Mouse (Mus musculus): ENCODE measurements around the gene Nup210l. TPM values are rescaled to one million over a fixed set of nuclear protein-coding genes. Genes with fewer than 3 reads are reported as not detected.
"Not testable (repeated sequence)": the region's sequence is repeated elsewhere in the genome, so short reads cannot be mapped to it uniquely, and the experiment has no call there.

Gene Nup210l
- total RNA-seq, 2 experiments from 2014 or later = 0.38 to 0.45 TPM

- peak in 1 of 2 experiments; percentile 9 for DNase-seq
These were observed 6.0 kb upstream of the Nup210l start for GRCm38 (mm10) chr3:90097928-90098327.

DNA sequence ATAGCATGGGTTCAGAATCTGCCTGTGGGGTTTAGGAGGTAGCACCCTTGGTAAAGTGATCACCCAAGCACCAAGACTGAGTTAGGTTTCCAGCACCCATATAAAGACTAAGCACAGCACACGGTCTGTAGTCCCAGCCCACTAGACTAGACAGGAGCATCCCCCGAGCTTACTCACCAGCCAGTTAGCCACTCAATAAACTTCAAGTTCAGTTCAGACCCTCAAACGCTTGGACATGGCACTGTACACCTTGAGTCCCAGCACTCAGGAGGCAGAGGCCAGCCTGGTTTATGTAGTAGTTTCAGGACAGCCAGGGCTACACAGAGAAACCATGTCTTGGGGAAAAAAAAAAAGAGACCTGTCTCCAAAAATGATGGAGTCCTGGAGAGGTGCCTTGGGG lies 2.9 kb upstream of the Nup210l start:
- DNase-seq = no peak

DNA sequence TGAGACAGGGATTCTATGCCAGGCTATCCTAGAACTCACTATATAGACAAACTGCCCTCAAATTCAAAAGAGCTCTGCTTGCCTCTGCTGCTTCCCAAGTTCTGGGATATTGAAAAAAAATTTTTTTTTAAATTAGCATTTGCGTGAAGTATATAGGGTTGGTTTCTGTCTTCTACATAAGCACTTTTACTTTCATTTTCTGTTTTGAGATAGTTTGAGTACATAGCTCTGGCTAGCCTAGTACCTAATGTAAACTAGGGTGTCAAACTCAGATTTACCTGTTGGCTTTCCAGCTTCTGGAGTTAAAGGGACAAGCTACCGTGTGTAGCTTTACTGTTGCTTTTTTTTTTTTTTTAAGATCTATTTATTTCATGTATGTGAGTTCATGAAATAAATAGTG lies 2.3 kb upstream of the Nup210l start:
- DNase-seq = no peak

DNA sequence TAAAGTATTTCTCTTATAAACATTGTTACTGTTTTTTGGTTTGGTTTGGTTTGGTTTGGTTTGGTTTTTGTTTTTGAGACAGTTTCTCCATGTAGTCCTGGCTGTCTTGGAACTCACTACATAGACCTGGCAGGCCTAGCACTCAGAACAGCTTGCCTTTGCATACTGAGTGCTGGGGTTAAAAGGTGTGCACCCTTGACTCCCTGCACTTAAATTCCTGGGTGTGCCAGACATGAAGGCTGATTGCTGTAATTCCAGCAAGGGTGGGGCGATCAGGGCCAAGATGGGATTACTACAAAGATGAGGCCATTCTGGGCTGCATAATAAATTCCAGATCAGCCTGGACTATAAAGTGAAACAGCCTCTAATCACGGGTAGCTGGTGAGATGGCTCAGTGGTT lies 1.7 kb upstream of the Nup210l start:
- no peak for DNase-seq

- no peak for DNase-seq
These were observed 756 bp upstream of the Nup210l start for GRCm38 (mm10) chr3:90103176-90103575.

GRCm38 (mm10) chr3:90111706-90112105 lies 7.8 kb downstream of the Nup210l start:
- DNase-seq = no peak

DNA sequence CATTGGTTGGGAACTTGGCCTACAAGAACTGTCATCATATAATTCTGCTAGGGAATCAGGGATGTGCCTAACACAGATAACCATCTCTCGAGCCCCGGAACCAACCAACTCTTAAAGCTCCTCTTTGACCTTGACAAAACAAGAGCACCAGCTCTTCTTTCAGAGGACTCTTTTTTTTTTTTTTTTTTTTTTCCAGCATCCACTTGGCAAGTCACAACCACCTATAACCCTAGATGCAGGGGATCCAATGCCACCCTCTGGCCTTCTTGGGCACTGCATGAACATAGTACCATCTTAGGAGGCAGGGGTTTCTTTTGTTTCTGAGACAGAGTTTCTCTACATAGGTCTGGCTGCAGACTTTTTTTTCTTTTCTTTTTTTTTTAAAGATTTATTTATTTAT lies 10.4 kb downstream of the Nup210l start:
- no peak for DNase-seq

DNA sequence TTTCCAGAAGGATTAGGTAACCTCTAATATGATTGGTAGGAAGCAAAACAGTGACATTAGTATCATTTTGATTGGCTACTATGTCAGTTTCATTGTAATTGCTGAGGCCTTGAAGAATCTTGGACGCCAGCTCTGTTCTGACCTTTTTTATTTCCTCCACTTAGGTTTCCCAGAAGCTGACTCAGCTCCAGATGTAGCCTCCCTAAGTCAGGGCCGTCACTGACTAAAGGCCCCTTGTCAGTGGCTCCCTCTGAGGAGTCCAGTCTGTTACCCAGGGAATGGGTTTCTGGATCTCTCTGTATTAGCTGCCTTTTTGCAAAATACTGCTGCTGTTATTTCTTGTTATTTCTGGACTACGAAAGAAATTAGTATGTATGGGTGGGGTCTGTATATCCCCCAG lies 11.6 kb downstream of the Nup210l start:
- no peak for DNase-seq

DNA sequence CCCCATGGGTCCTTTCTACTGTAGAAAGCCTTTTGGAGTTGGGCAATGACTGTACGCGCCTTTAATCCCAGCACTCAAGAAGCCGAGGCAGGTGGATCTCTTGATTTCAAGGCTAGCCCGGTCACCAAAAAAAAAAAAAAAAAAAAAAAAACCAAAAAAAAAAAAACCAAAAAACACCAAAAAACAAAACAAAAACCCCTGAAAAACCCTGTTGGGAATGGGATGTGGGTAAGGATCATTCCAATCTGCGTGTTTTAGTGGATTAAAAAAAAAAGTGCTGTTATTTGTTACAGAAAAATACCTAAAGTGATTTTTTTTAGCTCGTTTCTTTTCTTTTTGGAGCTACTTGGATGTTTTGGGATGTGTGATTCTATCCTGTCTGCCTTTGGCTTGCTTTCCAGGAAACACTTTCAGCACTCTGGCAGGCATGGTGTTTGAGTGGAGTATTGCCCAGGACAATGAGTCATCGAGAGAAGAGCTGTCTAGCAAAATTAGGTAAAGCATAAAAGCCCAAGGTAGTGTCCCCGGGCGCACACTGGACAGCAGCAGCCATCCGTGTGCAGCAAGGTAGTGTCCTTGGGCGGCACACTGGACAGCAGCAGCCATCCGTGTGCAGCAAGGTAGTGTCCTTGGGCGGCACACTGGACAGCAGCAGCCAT lies 14.3 kb downstream of the Nup210l start:
- DNase-seq = peak in 1 of 2 experiments; percentile 11

DNA sequence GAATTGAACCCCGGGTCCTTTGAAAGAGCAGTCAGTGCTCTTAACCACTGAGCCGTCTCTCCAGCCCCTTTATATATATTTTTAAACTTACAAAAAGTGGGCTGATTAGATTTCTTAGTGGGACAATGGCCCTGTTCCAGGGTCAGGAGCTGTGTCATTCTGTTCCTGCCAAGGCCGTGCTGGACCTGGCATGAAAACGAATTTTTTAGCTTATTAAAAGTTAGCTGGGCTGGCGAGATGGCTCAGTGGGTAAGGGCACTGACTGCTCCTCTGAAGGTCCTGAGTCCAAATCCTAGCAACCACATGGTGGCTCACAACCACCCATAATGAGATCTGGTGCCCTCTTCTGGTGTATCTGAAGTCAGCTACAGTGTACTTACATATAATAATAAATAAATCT lies 18.1 kb downstream of the Nup210l start:
- DNase-seq = not testable (repeated sequence)

DNA sequence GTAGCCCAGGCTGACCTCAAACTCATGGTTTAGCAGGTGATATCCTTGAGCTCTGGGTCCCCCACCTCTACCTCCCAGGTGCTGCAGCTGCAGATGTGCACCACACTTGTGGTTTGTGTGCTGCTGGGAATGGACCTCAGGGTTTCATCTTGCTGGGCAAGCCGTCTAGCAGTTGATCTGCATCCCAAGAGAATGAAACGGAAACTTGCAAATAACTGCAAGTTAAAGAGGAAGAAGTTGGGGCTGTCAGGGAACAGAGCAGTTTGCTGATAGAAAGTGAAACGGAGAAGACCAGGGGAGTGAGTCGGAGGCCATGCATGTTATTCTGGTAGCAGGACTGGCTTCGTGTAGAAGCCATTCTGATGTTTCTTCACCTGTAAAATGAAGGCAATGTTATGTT lies 21.8 kb downstream of the Nup210l start:
- no peak for DNase-seq

- DNase-seq = no peak
These were observed 23.9 kb downstream of the Nup210l start for GRCm38 (mm10) chr3:90127881-90128280.

DNA sequence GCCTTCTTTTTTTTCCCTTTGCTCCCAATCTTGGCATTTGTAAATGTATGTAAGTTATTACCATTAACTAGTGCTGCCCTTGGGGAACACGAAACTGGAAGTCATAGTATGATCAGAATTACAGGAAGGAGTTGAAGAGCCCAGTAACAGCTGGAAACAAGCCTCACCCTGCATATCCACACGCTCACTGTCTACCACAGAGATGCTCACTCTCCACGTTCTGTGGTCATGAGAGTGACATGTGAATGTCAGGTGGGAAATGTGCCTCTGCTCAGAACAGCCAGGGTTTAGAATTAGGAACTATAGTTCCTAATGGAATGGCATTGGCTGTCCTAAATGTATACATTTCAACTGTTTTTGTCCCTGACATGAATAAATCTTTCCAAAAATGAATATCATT lies 28.8 kb downstream of the Nup210l start:
- DNase-seq = no peak

- no peak for DNase-seq
These were observed 29.4 kb downstream of the Nup210l start for GRCm38 (mm10) chr3:90133331-90133730.

GRCm38 (mm10) chr3:90134483-90134882 lies 30.6 kb downstream of the Nup210l start:
- no peak for DNase-seq

DNA sequence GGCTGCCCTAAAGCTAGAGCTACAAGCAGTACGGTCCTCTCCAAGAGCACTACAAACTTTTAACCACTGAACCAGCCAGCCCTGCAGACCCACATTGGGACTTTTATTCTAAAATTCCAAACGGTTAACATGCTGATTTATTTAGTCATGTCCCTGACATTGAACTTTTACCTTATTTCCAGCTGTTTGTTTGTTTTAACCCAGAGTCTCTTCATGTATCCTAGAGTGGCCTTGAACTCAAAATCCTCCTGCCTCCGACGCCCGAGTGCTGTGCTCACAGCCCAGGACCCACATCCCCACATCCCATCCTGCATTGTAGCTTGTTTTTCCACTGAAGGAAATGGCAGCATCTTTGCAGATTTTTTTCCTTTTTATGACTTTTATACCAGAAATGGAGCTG lies 31.1 kb downstream of the Nup210l start:
- no peak for DNase-seq

GRCm38 (mm10) chr3:90136660-90137059 lies 32.7 kb downstream of the Nup210l start:
- no peak for DNase-seq

GRCm38 (mm10) chr3:90137606-90138005 lies 33.7 kb downstream of the Nup210l start:
- no peak for DNase-seq

DNA sequence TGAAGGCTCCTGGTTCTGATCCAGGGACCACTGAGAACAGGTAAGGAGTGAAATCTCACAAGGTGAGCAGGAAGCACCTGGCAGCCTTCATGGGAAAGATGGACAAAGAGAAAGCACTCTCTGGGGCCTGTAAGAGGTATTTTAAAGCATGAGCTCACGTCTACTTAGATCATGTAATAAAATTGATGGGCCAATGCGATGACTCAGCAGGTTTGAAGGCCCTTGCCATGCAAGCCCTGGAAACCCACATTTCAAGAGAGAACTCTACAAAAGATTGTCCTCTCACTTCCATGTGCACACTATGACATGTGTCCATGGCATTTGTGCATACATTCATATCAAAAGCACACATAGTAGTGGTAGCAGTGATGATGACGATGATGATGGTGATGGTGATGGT lies 36.0 kb downstream of the Nup210l start:
- DNase-seq = no peak

DNA sequence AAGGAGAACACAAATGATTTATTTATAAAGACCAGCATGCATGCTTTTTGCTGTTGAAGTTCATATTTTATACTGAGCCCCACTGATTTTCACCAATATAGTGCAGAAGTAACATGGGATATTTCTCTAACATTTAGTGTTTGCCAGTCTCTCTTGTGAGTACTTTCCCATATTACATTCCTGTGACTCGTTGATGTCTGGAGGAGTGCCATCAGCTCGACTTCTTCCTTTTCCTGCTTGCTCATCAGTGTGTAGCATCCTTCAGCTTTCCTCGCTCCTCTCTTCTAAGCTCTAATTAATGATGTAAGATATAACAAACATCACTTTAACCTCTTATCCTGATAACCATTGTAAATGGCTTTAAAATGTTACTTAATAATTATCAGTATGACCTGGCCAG lies 41.5 kb downstream of the Nup210l start:
- DNase-seq = no peak

- DNase-seq = no peak
These were observed 42.7 kb downstream of the Nup210l start for GRCm38 (mm10) chr3:90146651-90147050.

DNA sequence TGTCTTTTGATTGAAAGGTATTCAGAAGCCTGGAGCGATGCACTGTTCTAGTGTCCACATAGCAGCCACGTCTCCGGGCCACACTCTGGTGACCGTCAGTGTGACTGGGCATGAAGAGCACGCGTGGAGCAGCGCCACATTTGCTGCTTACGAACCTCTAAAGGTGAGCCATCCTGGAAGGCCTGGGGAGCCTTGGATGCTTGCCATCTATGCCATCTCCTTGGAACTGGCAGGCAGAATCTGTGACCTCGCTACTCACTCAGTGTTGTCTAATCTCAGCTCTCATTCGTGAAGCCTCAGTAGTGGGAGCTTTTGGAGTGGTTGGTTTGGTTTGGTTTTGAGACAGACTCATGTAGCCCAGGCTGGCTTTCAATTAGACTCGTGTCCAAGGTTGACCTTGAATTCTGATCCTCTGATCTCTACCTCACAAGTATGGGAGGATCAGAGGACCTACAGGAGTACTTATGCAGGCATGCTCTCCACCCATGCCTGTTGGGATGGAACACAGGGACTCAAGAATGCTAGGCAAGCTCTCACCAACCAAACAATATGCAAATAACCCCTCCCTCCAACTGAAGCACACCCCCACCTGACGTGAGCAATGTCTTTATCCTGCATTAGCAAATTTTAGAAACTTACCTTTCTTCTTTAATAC lies 47.3 kb downstream of the Nup210l start:
- DNase-seq = no peak

- no peak for DNase-seq
These were observed 52.1 kb downstream of the Nup210l start for GRCm38 (mm10) chr3:90155996-90156395.

DNA sequence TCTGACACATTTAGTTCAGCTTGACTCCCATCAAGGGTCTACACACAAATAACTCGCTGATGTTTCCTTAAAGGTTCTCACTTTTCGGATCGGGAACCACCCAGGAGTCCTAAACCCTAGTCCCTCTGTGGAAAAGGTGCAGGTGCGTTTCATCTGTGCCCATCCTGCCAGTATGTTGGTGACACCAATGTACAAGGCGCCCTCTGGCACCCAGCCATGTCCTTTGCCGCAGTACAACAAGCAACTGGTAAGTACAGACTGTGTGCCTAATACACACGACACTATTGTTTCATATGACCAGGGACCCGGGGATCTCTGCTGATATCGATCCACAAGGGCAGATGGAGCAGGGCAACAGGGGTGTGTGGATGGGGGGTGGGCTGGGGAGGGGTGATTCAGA lies 55.8 kb downstream of the Nup210l start:
- no peak for DNase-seq

GRCm38 (mm10) chr3:90161541-90161940 lies 57.6 kb downstream of the Nup210l start:
- DNase-seq = no peak

Measured in layer of hippocampus, postnatal 36 days (tissue).